Mouse (Mus musculus) E14TG2a.4 (cell line): ENCODE results near the gene Cntnap1.

Source experiments
- CTCF ChIP-seq: conservative IDR thresholded peaks from 2 replicates; pipeline ENCODE4 v1.5.1; 2014; ENCODE audit warnings: low read length
- NANOG ChIP-seq: IDR thresholded peaks from 2 replicates; pipeline ENCODE4 v1.6.1; 2014; ENCODE audit warnings: borderline replicate concordance, low read length, mixed read lengths

DNA sequence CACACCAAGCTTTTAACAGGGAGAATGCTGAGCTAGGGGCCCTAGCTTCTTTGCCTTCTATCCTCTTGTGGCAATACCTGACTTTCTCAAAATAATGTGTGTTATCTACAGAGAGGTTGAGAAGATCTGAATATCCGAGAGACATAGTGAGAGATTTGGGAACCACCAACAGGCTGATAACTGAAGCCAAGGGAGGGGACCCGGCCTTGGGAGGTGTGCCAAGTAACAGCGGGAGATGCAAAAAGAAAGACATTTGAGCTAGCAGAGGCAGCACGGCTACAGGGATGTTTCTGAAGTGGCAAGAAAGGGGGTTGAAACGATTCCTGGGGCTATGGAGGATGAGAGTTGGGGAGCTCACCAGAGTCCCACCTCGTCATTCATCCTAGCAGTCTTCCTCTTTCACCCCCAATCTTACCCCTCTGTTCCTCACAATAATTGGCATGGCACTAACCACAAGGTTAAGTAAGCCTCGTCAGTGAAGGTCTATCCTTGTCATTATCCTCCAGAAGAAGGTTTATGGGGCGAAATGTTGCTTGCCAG is 59.1 kb downstream of the Cntnap1 start:
- TF ChIP-seq CTCF (no peak), NANOG (no peak)
